Mouse (Mus musculus): ENCODE measurements around the gene Sphk1.

GRCm38 (mm10) chr11:116581376-116581814 is 50.7 kb downstream of the Sphk1 start, which contains the start of gene Ube2o:
- TF ChIP-seq FLI1 (IDR thresholded peaks at IDR 0.05; ENCODE audit: low read length) (no peak), GATA1 (IDR thresholded peaks at IDR 0.05; ENCODE audit: borderline replicate concordance, low read length) (no peak)
